Mouse (Mus musculus) midbrain, embryonic 10.5 days (tissue): ENCODE data around the gene Ly75. TPM values are rescaled to one million over a fixed set of nuclear protein-coding genes. Genes with fewer than 3 reads are reported as not detected.

Experiments used
- DNase-seq: peaks from one replicate; pipeline ENCODE4 v3.0.0-alpha.2; 2017; ENCODE audit warnings: low spot score
- H3K27ac ChIP-seq: fragments of 300-500 bp; sonication (generic); replicated peaks from 2 replicates; pipeline ENCODE4 v1.5.1; 2016; ENCODE audit warnings: mild to moderate bottlenecking
- H3K27me3 ChIP-seq: fragments of 300-500 bp; sonication (generic); 2 replicates; pipeline ENCODE4 v1.6.1; 2016; ENCODE audit warnings: low read depth, mild to moderate bottlenecking; ENCODE audit not compliant: poor library complexity, severe bottlenecking
- H3K36me3 ChIP-seq: fragments of 300-500 bp; sonication (generic); 2 replicates; pipeline ENCODE4 v1.6.1; 2016; ENCODE audit warnings: mild to moderate bottlenecking, moderate library complexity
- H3K4me1 ChIP-seq: fragments of 300-500 bp; sonication (generic); 2 replicates; pipeline ENCODE4 v1.6.1; 2016
- H3K4me3 ChIP-seq: fragments of 300-500 bp; sonication (generic); 2 replicates; pipeline ENCODE4 v1.5.1; 2016; ENCODE audit warnings: mild to moderate bottlenecking, moderate library complexity
- H3K9me3 ChIP-seq: fragments of 300-500 bp; sonication (generic); replicated peaks from 2 replicates; pipeline ENCODE4 v1.6.1; 2016; ENCODE audit warnings: mild to moderate bottlenecking
- WGBS: fragments of 180-500 bp; shearing (Covaris S2); methylation state at CpG from one replicate; pipeline ENCODE4 v1.1.7; 2016; 5-methylcytosine and 5-hydroxymethylcytosine counted together
- polyA plus RNA-seq: library from polyadenylated mRNA; unstranded; fragments of >200 nt; fragmentation: Nextera tagmentation; extraction: Ambion mirVana; gene quantifications from 2 replicates; pipeline ENCODE4 v1.2.1, GENCODE M21; 2016

Gene Ly75
- polyA plus RNA-seq, 1 experiment from 2014 or later: 3.6 TPM

DNA sequence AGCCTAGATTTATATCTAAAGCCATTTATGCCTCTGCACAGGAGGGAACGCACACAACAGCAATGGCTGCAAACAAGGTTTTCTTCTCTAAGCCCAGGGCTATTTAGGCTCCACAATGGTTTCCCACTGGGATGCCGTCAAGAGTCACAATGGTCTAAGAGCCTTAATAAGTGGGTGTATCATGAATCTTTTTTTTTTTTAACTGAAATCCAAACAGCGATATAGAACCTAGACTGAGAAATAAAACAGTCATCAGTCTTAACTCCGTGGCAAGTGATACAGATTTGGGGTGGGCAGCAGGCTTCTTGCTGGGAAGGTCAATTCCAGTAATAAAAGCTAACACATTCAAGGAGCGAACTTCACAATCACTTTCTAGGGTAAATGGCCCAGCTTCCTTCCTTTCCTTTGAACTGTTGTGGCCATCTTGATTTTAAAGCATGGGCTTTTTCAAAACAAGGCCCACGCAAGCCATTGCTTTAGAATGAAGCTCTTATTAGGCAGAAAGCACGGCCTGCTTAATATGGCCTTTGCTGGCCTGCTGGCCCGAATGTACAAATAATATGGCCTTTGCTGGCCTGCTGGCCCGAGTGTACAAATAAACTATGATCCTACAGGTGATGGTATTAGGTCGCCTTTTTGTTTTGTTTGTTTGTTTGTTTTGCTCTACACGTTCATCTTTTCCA is 39.4 kb downstream of the Ly75 start:
- WGBS: 38% methylated on average over 11 of the region's 11 CpGs
- H3K4me1 ChIP-seq: peaks cover 31% of the 10 kb centered on the region
- no peak overlapping the region for H3K27ac ChIP-seq
- DNase-seq: peak; percentile 22
- peaks cover 45% of the 10 kb centered on the region for H3K27me3 ChIP-seq
- H3K9me3 ChIP-seq: no peaks in the 10 kb centered on the region
- no peak overlapping the region for H3K4me3 ChIP-seq
- H3K36me3 ChIP-seq: no peaks in the 10 kb centered on the region

- 71% methylated on average over 4 of the region's 4 CpGs for WGBS
- Histone ChIP-seq H3K27ac (no peak overlapping the region), H3K36me3 (no peaks in the 10 kb centered on the region), H3K9me3 (no peaks in the 10 kb centered on the region), H3K4me1 (peaks cover 38% of the 10 kb centered on the region), H3K27me3 (peaks cover 32% of the 10 kb centered on the region), H3K4me3 (no peak overlapping the region)
- no peak for DNase-seq
Measured at GRCm38 (mm10) chr2:60342107-60342880, 40.8 kb downstream of the Ly75 start.

DNA sequence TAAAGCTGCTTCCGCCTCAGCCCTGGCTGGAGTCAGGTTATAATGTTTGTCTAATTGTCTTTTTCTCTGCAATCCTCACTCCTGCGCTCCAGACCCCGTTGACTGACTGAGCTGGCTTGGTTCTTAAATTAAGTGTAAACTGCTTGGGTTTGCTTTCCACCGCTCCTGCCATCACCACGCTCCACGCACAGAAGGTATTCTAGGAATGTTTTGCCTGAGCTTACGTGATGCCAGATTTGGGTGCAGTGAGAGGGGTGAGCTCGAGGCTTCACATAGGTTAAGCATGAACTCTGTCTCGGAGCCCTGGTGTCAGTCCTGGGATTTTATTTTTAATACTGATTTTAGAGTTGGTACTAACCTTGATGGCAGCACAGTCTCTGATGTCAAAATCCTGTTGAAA is 45.2 kb downstream of the Ly75 start:
- Histone ChIP-seq H3K27ac (no peak overlapping the region), H3K4me3 (no peak overlapping the region), H3K9me3 (no peaks in the 10 kb centered on the region), H3K4me1 (peaks cover 9% of the 10 kb centered on the region; the same call in 1 of the 2 replicates), H3K27me3 (peaks cover 20% of the 10 kb centered on the region; the same call in 1 of the 2 replicates), H3K36me3 (no peaks in the 10 kb centered on the region)
- 27% methylated on average over 9 of the region's 9 CpGs for WGBS
- no peak for DNase-seq

DNA sequence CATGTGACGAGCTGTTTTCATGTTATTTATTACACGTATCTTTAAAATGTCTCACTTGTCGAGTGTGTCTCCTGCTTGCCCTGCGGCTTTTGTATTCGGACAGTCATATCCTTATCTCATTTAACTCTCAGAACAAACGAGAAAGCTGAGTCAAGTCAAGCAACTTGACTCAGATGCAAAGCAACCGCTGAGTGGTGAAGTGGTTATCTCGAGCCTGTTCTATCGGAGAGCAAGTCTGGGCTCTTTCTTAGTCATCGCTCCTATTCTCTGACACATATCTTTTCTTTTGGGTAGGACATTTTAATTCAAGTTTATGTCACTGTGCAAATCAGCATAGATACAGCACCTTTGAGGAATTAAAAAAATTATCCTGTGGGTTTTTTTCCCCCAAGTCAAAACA is 54.5 kb downstream of the Ly75 start:
- H3K4me3 ChIP-seq: no peak overlapping the region
- H3K36me3 ChIP-seq: no peaks in the 10 kb centered on the region
- 95% methylated on average over 10 of the region's 10 CpGs for WGBS
- no peak overlapping the region for H3K27ac ChIP-seq
- DNase-seq: no peak
- H3K27me3 ChIP-seq: no peaks in the 10 kb centered on the region
- no peaks in the 10 kb centered on the region for H3K4me1 ChIP-seq
- H3K9me3 ChIP-seq: no peaks in the 10 kb centered on the region

DNA sequence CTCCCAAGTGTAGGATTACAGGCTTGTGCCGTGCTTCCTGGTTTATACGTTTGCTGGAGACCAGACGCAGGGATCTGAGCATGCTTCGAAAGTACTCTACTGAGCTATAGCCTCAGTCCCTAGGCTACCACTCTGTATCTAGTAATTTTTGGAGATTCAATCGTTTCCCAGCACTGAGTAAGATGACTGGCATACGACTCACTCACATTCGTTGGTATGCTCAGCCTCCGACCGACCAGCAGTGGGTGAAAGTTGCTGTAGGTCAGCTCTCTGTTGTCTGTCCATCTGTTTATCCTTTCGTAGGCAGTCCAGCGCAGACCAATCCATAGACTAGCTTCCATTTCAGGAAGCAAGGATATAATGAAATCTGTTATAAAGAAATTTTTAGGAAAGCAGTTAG is 55.5 kb downstream of the Ly75 start:
- no peak overlapping the region for H3K4me3 ChIP-seq
- H3K27me3 ChIP-seq: no peaks in the 10 kb centered on the region
- H3K27ac ChIP-seq: no peak overlapping the region
- no peaks in the 10 kb centered on the region for H3K36me3 ChIP-seq
- WGBS: 88% methylated on average over 11 of the region's 11 CpGs
- no peak for DNase-seq
- H3K9me3 ChIP-seq: no peaks in the 10 kb centered on the region
- H3K4me1 ChIP-seq: no peaks in the 10 kb centered on the region

GRCm38 (mm10) chr2:60326948-60327347 is 56.2 kb downstream of the Ly75 start:
- no peak overlapping the region for H3K4me3 ChIP-seq
- no peak for DNase-seq
- H3K4me1 ChIP-seq: no peaks in the 10 kb centered on the region
- H3K27ac ChIP-seq: no peak overlapping the region
- H3K9me3 ChIP-seq: no peaks in the 10 kb centered on the region
- H3K27me3 ChIP-seq: no peaks in the 10 kb centered on the region
- H3K36me3 ChIP-seq: no peaks in the 10 kb centered on the region
- WGBS: 94% methylated on average over 7 of the region's 7 CpGs

DNA sequence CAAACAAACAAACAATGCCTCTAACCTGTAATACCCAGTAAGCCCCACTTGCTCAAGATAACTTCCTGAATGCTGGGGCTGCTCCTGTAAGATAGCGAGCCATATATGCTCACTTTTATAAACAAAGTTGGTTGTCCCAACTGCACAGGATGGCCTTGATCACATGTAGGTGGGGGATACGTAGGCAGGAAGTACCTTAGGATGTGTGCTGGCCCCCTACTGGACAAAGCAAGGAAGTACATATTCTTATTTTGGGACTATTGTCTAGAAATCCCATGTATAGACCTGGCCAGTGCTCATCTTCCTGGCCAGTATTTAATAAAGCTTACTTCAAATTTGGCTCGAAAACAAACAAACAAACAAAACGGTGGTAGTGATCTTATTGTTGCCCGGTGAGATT is 59.7 kb downstream of the Ly75 start:
- Histone ChIP-seq H3K27me3 (no peaks in the 10 kb centered on the region), H3K4me3 (no peak overlapping the region), H3K27ac (no peak overlapping the region), H3K9me3 (no peaks in the 10 kb centered on the region), H3K4me1 (no peaks in the 10 kb centered on the region), H3K36me3 (no peaks in the 10 kb centered on the region)
- no peak for DNase-seq
- 87% methylated on average over 5 of the region's 5 CpGs for WGBS

DNA sequence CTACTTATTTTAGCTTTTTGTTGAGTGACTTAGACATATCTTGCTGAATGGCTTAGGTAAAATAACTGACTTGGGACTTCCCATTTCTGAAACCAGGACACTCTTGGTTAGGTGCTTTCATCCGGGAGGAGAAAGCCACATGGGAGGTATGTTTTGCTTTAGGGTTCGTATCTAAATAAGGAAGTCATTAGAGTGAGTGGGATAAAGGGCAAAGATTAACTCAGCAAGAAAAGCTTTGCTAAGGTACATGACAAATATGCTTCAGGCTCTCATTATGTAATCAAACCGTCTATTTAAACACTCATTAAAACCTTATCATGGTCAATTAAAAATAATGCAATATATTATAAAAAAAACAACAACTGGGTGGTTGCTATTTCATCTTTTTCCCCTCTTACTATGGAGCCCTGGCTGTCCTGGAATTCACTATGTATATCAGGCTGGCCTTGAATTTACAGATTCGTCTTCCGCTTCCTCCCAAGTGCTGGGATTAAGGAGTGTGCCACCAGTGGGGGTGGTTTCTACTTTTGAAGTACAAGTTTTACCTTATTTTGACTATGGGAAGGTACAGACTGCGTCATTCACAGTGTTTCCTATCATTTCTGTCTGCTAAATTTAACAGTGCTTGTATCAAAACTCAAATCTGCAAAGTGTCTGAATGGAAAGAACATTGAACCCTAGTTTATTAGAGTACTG is 60.9 kb downstream of the Ly75 start:
- DNase-seq: no peak
- Histone ChIP-seq H3K4me1 (no peaks in the 10 kb centered on the region), H3K27ac (no peak overlapping the region), H3K9me3 (no peaks in the 10 kb centered on the region), H3K36me3 (no peaks in the 10 kb centered on the region), H3K27me3 (no peaks in the 10 kb centered on the region), H3K4me3 (no peak overlapping the region)
- WGBS: 81% methylated on average over 6 of the region's 6 CpGs

GRCm38 (mm10) chr2:60303796-60304195 is 79.3 kb downstream of the Ly75 start:
- H3K36me3 ChIP-seq: 0 out of 2 replicates have a peak, but pooled peaks cover 4% of the 10 kb centered on the region
- WGBS: 96% methylated on average over 4 of the region's 4 CpGs
- no peak for DNase-seq

GRCm38 (mm10) chr2:60299323-60299722 is 83.8 kb downstream of the Ly75 start:
- Histone ChIP-seq H3K4me1 (no peaks in the 10 kb centered on the region), H3K9me3 (no peaks in the 10 kb centered on the region), H3K36me3 (no peaks in the 10 kb centered on the region), H3K27me3 (no peaks in the 10 kb centered on the region), H3K27ac (no peak overlapping the region), H3K4me3 (no peak overlapping the region)
- 94% methylated on average over 2 of the region's 2 CpGs for WGBS
- DNase-seq: no peak

More at GRCm38 (mm10) chr2:60303796-60304195, 79.3 kb downstream of the Ly75 start:
- Histone ChIP-seq H3K4me1 (no peaks in the 10 kb centered on the region), H3K27me3 (no peaks in the 10 kb centered on the region), H3K27ac (no peak overlapping the region), H3K9me3 (no peaks in the 10 kb centered on the region), H3K4me3 (no peak overlapping the region)

DNA sequence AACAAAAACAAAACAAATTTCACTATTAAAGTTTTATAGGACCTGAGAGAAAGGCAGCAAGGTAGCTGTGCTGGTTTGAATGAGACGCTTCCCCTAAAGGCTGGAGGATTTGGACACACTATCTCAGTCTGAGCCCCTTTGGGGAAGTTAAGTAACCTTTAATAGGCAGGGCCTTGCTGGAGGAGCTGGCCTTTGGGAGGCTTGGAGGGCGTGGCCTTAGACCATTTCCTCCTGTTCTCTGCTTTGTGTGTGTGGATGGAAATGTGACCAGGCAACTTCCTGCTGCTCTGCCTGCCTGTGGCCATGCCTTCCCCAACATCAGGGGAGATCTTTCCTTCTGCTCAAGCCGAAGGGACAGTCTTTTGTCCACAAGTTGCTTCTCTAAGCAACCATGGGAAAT is 84.8 kb downstream of the Ly75 start:
- 82% methylated on average over 3 of the region's 3 CpGs for WGBS
- no peaks in the 10 kb centered on the region for H3K27me3 ChIP-seq

GRCm38 (mm10) chr2:60291381-60291780 is 91.7 kb downstream of the Ly75 start:
- no peaks in the 10 kb centered on the region for H3K9me3 ChIP-seq
- no peaks in the 10 kb centered on the region for H3K27me3 ChIP-seq
- H3K36me3 ChIP-seq: no peaks in the 10 kb centered on the region
- no peak overlapping the region for H3K27ac ChIP-seq
- no peak overlapping the region for H3K4me3 ChIP-seq
- no peak for DNase-seq
- 82% methylated on average over 4 of the region's 4 CpGs for WGBS
- H3K4me1 ChIP-seq: no peaks in the 10 kb centered on the region

More for the DNA sequence above, 84.8 kb downstream of the Ly75 start:
- Histone ChIP-seq H3K27ac (no peak overlapping the region), H3K4me1 (no peaks in the 10 kb centered on the region), H3K36me3 (no peaks in the 10 kb centered on the region), H3K9me3 (no peaks in the 10 kb centered on the region), H3K4me3 (no peak overlapping the region)
- DNase-seq: no peak

DNA sequence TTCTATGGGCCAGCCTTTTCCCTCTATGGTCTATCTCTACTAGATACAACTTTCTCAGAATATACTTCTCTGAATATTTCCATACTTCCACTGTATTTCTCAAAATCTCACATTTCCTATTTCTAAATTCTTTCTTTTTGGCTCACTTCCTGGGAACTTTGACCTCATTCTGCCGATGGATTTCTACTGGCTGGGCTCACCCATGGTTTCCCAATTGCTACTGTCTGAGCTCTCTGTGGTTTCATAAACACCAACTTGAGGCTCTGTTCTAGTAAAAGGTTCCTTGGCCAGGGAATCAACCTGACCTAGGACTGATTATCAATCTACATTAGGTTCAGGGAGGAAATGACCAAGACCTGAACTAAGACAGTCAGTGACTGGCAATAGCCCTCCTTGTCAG is 93.7 kb downstream of the Ly75 start:
- H3K27me3 ChIP-seq: peaks cover 17% of the 10 kb centered on the region
- H3K4me1 ChIP-seq: no peaks in the 10 kb centered on the region
- DNase-seq: no peak
- no peaks in the 10 kb centered on the region for H3K36me3 ChIP-seq
- H3K4me3 ChIP-seq: no peak overlapping the region
- 95% methylated on average over 1 of the region's 1 CpGs for WGBS
- H3K9me3 ChIP-seq: no peaks in the 10 kb centered on the region
- H3K27ac ChIP-seq: no peak overlapping the region
